Mouse (Mus musculus) G1E (cell line): ENCODE data around the gene Tfcp2.

Experiments used
- CTCF ChIP-seq: IDR thresholded peaks from 2 replicates; pipeline ENCODE4 v1.5.1; 2012; ENCODE audit warnings: low read depth, low read length, inconsistent platforms, mixed read lengths
- GATA2 ChIP-seq: IDR thresholded peaks from 2 replicates; pipeline ENCODE4 v1.6.1; 2012; ENCODE audit warnings: low read depth, low read length, inconsistent platforms, borderline replicate concordance

GRCm38 (mm10) chr15:100456356-100456991, 95.3 kb downstream of the Tfcp2 start:
- no peak for TF ChIP-seq CTCF
- TF ChIP-seq GATA2, result no peak
